In genomic region chr4:32798976-32799375, GRCm38 (mm10) we compare ENCODE assay signal across 21 mouse cellular contexts. TPM values are rescaled to one million over a fixed set of nuclear protein-coding genes. Genes with fewer than 3 reads are reported as not detected.
A peak's percentile ranks its signal among the peaks of the same experiment; 100 is the strongest.
DNase-seq lines count a peak whose midpoint lies in the region; ATAC-seq and TF ChIP-seq lines count a peak whose summit lies in the region.
"Had no signal": no experiment of that assay in that cellular context is flagged by ENCODE, and none has a peak within 500 bp of the region (broad histone marks: within the 10 kb centered on the region; RNA-seq: fewer than 3 reads in every experiment).

No protein-coding gene starts in this region.

- no peaks in the 10 kb centered on the region for H3K27me3 ChIP-seq in liver, embryonic 14.5 days (ENCODE audit: control insufficient read depth, insufficient read depth, low read length)
- H3K27me3 ChIP-seq in liver, embryonic 11.5 days (replicated peaks; ENCODE audit: control insufficient read depth, insufficient read depth, low read length): no peaks in the 10 kb centered on the region
- H3K27me3 ChIP-seq in E14TG2a.4 (ENCODE audit: insufficient read depth, low read length): no peaks in the 10 kb centered on the region
- H3K27me3 ChIP-seq: CH12.LX; heart, embryonic 13.5 days had no signal

- H3K9ac ChIP-seq in liver, embryonic 14.5 days (replicated peaks): no peak overlapping the region
- H3K9ac ChIP-seq in liver, embryonic 11.5 days (ENCODE audit: low read depth, low read length): no peak overlapping the region

- H3K4me3 ChIP-seq in liver, embryonic 14.5 days (ENCODE audit: insufficient read depth in 1 of 2, low read depth in 2 of 2, low read length in 2 of 2): no peak overlapping the region
- H3K4me3 ChIP-seq in liver, embryonic 11.5 days (ENCODE audit: low read depth, low read length): no peak overlapping the region
- peak overlapping the region; percentile 87 for H3K4me3 ChIP-seq in E14TG2a.4 (replicated peaks; ENCODE audit: low read length)

- intact Hi-C loops in left cerebral cortex, postnatal 4 days (cut with DNase I): no loop called here

- peak overlapping the region; percentile 19; the same call in 1 of the 2 replicates for H3K4me2 ChIP-seq in liver, embryonic 14.5 days (ENCODE audit: low read depth)
- no peak overlapping the region for H3K4me2 ChIP-seq in liver, embryonic 11.5 days

- TF ChIP-seq CTCF in liver, embryonic 14.5 days (IDR thresholded peaks at IDR 0.05; ENCODE audit: low read depth): no peak
- TF ChIP-seq CTCF in E14TG2a.4 (conservative IDR thresholded peaks at IDR 0.05; ENCODE audit: low read length): no peak

- no peak for TF ChIP-seq EP300 in liver, embryonic 14.5 days (IDR thresholded peaks at IDR 0.05; ENCODE audit: low read depth)

- H3K4me1 ChIP-seq in liver, embryonic 14.5 days (replicated peaks; ENCODE audit: control insufficient read depth in 2 of 2, insufficient read depth in 2 of 2, low read length in 1 of 2): peaks cover 3 to 9% of the 10 kb centered on the region in 2 experiments; a peak in 3 of 4 replicates
- no peaks in the 10 kb centered on the region; the same call in 1 of the 2 replicates for H3K4me1 ChIP-seq in liver, embryonic 11.5 days (replicated peaks; ENCODE audit: control insufficient read depth, insufficient read depth, low read length)
- peaks cover 18% of the 10 kb centered on the region for H3K4me1 ChIP-seq in E14TG2a.4 (replicated peaks; ENCODE audit: low read depth, low read length)

- H3K27ac ChIP-seq in liver, embryonic 14.5 days: no peak overlapping the region
- H3K27ac ChIP-seq in liver, embryonic 11.5 days (ENCODE audit: low read depth, low read length): no peak overlapping the region

- DNase-seq in liver, embryonic 14.5 days (ENCODE audit: low read depth in 3 of 3, low spot score in 3 of 3): no peak
- no peak for DNase-seq in liver, embryonic 11.5 days (ENCODE audit: low spot score)
- DNase-seq in fat pad, adult 2 months (ENCODE audit: extremely low read depth, low read depth, low spot score): peak; percentile 72
- no peak for DNase-seq in left cerebral cortex, postnatal 4 days
- DNase-seq in cerebellum, postnatal 14 days: no peak
- DNase-seq: adrenal gland, adult 8-10 months; adrenal gland, postnatal 25 days; B cell, adult 2 months; cerebellum, adult 11-12 months; cerebellum, adult 8-10 months; cerebellum, postnatal 10 days; forebrain, postnatal 0 days; gastrocnemius, adult 2 months; gastrocnemius, postnatal 14 days; heart, adult 2 months; heart, postnatal 14 days; heart, postnatal 4 days had no signal

- no peaks in the 10 kb centered on the region for H3K36me3 ChIP-seq in liver, embryonic 14.5 days (replicated peaks; ENCODE audit: control insufficient read depth, insufficient read depth, low read depth)
- no peaks in the 10 kb centered on the region for H3K36me3 ChIP-seq in liver, embryonic 11.5 days (ENCODE audit: control insufficient read depth, insufficient read depth, low read length)
- H3K36me3 ChIP-seq in E14TG2a.4 (ENCODE audit: insufficient read depth, low read length): peaks cover 6% of the 10 kb centered on the region

- ATAC-seq in liver, embryonic 14.5 days (ENCODE audit: insufficient read depth): no peak
- no peak for ATAC-seq in liver, embryonic 11.5 days (replicated peaks; ENCODE audit: low FRiP score)

- H3K9me3 ChIP-seq in liver, embryonic 14.5 days (ENCODE audit: control insufficient read depth, low read length): no peaks in the 10 kb centered on the region
- no peaks in the 10 kb centered on the region for H3K9me3 ChIP-seq in liver, embryonic 11.5 days (ENCODE audit: control insufficient read depth, low read length)
- no peaks in the 10 kb centered on the region for H3K9me3 ChIP-seq in E14TG2a.4 (ENCODE audit: low read length)
- H3K9me3 ChIP-seq: heart, embryonic 10.5 days; heart, embryonic 13.5 days had no signal

- WGBS in liver, embryonic 14.5 days (ENCODE audit: insufficient replicate concordance): 88% methylated on average over 4 of the region's 4 CpGs
- 93% methylated on average over 4 of the region's 4 CpGs for WGBS in liver, embryonic 11.5 days

RNA-seq across cellular contexts. Expression of gene Lyrm2, which starts 1.1 kb away (rescaled TPM):
- polyA plus RNA-seq in liver, embryonic 14.5 days (2012; rRNA removed): 9.1 and 23.3 TPM in 2 replicates
- polyA plus RNA-seq in liver, embryonic 14.5 days (2014; fragmentation: Nextera tagmentation; extraction: Ambion mirVana): 32.4 and 33.8 TPM in 2 replicates
- 56.7 and 68.0 TPM in 2 replicates for polyA plus RNA-seq in liver, embryonic 11.5 days (2014; fragmentation: Nextera tagmentation; extraction: Ambion mirVana)
- total RNA-seq in left cerebral cortex, postnatal 4 days (2021): 10 to 100 TPM; 40.7 to 44.0 TPM
